Mouse (Mus musculus): ENCODE measurements around the gene Apex2.

DNA sequence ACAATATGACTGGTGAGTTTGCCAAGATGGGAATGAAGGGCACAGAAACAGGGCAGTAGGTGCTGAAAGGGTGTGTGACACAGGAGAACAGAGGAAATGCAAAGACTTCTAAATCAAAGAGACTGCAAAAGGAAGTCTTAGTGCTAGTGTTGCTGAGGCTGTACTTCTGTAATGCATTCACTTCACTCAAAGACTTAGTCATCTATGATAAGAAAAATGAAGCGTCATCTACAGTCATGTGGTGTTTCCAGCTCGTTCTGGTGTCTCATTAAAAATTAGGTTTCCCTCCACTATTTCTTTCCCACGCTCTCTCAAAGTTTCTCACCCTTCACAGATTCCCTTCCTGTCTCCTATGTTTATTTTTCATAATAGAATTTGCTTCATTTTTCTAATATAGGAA, 35.6 kb downstream of the Apex2 start:
- no peak for TF ChIP-seq CTCF (IDR thresholded peaks at IDR 0.05; ENCODE audit: low read depth)
- TF ChIP-seq EP300 (IDR thresholded peaks at IDR 0.05; ENCODE audit: low read depth), result peak; percentile 15; the same call in 1 of the 2 replicates

Data from liver, embryonic 14.5 days (tissue).